Mouse (Mus musculus) stomach, adult 2 months (tissue): ENCODE results near the gene Mup15. TPM values are rescaled to one million over a fixed set of nuclear protein-coding genes. Genes with fewer than 3 reads are reported as not detected.

Experiments used
- polyA plus RNA-seq: library from polyadenylated mRNA; depleted of rRNA; stranded (reverse); fragments of >200 nt; gene quantifications from 2 replicates; pipeline ENCODE4 v1.2.3, GENCODE M21; 2012; rRNA removed

The Mup15 gene
- polyA plus RNA-seq: not detected in 2 replicates

DNA sequence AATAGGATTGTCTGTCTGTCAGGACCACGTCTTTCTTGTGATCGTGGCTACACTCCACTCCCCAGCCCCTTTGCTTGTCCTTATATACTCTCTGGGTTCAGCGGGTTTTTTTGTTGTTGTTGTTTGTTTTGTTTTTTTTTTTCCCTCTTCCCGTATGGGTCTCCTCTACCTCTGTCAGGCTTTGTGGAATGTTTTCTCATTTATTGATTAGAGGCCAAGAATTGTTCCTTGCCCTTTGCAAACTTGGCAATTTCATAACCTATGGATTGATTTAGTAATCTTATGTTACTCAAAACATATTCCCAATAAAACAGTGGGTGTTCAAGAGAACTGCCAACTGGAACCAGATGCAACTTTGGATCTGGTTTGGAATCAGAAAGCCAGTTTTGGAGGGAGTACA lies at the start of gene Mup15:
Gene Mup15 (minus strand): TSS at position 101 of the 400 bp plus-strand sequence.

Other genes with a start within 250 kb of the Mup15 start
- gene Mup13, start 211.5 kb downstream of the Mup15 start, polyA plus RNA-seq: not detected in 2 replicates
- 0.24 and 1.6 TPM in 2 replicates for gene Mup14, start 135.7 kb downstream of the Mup15 start, polyA plus RNA-seq
- not detected in 2 replicates for gene Mup16, start 79.8 kb upstream of the Mup15 start, polyA plus RNA-seq
- gene Mup17, start 156.1 kb upstream of the Mup15 start, polyA plus RNA-seq: not detected in 2 replicates
- gene Mup18, start 234.4 kb upstream of the Mup15 start, polyA plus RNA-seq: not detected in 2 replicates